Mouse (Mus musculus): ENCODE measurements around the gene Med12l. TPM values are rescaled to one million over a fixed set of nuclear protein-coding genes. Genes with fewer than 3 reads are reported as not detected.
"Not testable (repeated sequence)": the region's sequence is repeated elsewhere in the genome, so short reads cannot be mapped to it uniquely, and the experiment has no call there.

Med12l gene
- total RNA-seq, 2 experiments from 2014 or later = 11.2 to 14.4 TPM

GRCm38 (mm10) chr3:59140115-59140514 is 134.5 kb downstream of the Med12l start:
- DNase-seq = no peak

DNA sequence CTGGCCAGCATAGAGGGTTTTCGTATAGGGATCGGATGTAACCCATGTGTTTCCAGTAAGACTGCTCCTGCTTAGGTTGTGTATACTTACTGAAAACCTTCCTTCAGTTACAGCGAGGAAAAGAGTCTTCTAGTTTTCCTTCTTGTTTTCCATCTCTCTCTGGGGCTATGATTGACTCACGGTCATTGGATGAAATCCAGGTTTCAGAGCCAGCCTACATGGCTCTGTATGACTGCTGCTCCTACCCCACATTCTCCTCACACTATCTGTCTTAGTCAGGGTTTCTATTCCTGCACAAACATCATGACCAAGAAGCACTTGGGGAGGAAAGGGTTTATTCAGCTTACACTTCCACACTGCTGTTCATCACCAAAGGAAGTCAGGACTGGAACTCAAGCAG is 135.3 kb downstream of the Med12l start:
- not testable (repeated sequence) for DNase-seq

GRCm38 (mm10) chr3:59141507-59142305 is 136.1 kb downstream of the Med12l start:
- DNase-seq = no peak

- no peak for DNase-seq
Measured at GRCm38 (mm10) chr3:59145194-59145593, 139.6 kb downstream of the Med12l start.

GRCm38 (mm10) chr3:59149646-59150045 is 144.0 kb downstream of the Med12l start:
- no peak for DNase-seq

GRCm38 (mm10) chr3:59150624-59151023 is 145.0 kb downstream of the Med12l start:
- DNase-seq = no peak

DNA sequence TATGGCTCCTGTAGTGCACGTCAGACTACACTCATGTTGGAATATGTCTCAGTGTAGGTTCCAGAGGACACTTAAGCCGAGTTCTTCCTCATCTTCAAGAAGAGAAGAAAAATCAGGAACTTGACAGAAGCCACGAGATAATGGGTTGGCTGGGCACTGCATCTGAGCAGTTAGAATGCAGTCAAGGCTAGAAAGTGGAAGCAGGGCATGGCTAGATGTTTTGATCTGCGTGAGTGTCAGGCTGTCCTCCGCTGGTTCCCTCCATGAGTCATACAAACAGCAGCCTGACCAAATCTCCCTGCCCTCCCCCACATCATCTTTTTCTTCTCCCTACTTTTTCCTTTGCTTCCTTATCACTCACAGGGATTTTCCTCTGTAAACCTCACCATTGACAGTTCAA is 147.8 kb downstream of the Med12l start, which contains the start of gene P2ry14:
Gene P2ry14 (minus strand): TSS at position 195 of the 400 bp plus-strand sequence.
- DNase-seq = peak; percentile 42

DNA sequence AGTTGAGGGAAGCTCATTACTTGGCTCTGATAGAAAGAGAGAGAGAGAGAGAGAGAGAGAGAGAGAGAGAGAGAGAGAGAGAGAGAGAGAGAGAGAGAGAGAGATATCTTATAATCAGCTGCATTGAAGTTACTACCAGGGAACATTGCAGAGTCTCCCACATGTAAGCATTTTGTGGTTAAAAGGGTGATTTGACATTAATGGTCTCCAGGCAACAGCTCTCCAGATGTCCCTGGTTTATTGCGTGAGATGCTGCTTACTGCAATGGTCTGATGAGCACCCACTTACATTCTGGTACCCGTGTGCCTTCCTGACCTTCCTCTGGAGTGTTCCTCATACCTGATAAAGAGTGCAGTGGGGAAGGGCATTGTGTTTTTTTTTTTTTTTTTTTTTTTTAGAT is 149.3 kb downstream of the Med12l start:
- no peak for DNase-seq

- no peak for DNase-seq
Measured at GRCm38 (mm10) chr3:59155404-59155803, 149.8 kb downstream of the Med12l start.

DNA sequence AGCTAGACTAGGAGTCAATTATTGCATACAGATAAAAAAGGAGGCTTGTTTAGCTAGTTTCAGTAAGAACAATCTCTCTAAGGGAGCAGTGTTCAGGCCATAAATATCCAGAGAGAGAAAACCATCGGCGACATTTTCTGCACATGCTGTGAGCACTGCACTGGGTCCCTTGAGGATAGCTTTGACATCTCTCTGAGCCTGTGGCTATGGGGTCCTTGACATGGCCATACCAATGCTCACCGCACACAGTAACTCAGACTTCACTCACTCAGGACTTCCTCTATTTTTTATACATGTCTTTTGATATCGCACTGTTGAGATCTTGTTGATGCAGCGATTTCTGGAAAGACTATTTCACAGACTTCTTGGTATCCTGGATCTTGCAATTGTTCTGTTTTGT is 151.4 kb downstream of the Med12l start:
- no peak for DNase-seq

DNA sequence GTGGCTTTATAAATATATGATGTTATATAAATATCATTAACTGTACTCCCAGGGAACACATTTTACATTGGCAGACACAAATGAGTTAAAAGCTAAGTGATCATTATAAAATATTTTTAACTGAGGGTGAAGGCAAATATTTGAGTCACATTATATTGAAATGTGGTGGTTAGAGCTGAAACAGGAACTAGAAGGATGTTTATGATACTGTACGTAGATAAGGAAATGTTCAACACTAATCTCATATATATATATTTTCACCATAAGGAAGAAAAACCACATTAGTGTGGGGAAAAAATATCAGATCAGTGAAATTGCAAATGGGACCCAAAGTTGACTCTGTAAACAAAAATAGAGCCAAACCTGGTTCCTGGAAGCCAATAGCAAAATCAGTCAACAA is 154.8 kb downstream of the Med12l start:
- DNase-seq = no peak

DNA sequence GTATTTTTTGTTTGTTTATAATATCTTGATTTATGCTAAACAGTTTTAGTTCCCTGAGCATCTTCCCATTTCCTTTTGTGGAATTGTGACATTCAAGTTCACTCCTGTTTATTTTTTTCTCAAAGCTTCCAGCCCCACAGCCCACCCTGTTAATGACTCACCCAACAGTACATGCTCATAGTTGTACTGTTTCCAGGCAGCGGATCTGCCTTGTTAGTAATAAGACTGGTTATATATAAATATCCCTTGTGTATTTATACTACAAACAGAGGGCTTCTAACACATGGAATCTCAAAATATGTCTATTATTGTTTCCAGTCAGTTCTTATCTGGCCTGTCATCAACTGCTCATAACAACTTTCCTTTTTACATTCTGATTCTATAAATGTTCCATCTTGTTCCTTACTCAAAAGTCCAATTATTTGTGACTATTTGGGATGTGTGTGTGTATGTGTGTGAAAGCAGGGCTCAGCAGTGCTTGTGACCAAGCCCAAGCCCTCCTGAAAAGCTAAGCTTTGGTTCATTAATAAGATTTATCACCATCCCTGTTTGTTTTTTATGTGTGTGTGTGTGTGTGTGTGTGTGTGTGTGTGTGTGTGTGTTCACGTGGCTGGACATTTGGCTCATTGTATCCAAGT is 161.9 kb downstream of the Med12l start:
- DNase-seq = no peak

GRCm38 (mm10) chr3:59168476-59168875 is 162.9 kb downstream of the Med12l start:
- DNase-seq = no peak

GRCm38 (mm10) chr3:59169215-59169614 is 163.6 kb downstream of the Med12l start:
- no peak for DNase-seq

GRCm38 (mm10) chr3:59169921-59170627 is 164.4 kb downstream of the Med12l start:
- no peak for DNase-seq

GRCm38 (mm10) chr3:59174426-59175154 is 169.0 kb downstream of the Med12l start:
- DNase-seq = no peak

GRCm38 (mm10) chr3:59175234-59175633 is 169.6 kb downstream of the Med12l start:
- peak; percentile 58 for DNase-seq

DNA sequence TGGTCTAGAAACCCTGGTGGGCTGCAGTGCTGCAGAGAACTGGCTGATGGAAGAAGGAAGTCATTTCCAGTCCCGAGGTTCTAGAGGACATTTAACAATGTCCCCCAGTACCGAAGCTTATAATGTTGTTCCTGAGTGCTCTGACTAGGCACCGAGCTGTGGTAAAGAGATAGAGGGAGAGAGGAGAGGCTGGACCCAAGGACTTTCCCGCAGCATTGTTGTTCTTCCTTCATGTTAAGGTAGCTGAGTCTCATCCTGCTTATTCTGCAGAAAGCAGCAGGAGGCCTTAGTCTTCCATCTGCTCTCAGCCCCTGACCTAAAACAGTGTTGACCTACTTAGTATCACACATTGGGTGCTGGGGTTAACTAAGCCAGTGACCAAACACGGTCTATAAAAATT is 171.2 kb downstream of the Med12l start:
- no peak for DNase-seq

DNA sequence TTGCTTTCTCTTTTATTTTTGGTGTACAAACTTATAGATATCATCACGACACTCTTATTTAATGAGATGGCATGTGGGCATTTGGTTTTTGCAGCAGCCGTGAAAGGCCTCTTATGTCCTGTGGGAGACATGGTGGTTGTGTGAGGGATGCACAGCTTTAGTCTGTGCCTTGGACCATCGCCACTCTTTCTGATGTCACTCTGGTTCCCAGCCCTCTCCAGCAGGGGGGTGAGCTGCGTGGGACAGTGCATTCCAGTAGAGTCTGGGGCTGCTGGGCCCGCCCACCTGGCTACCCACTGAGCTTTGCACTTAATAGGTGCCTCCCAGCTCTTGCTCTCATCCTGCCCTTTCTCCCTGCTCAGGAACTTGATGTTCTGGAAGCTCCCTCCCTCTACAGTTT is 175.5 kb downstream of the Med12l start:
- no peak for DNase-seq

- DNase-seq = no peak
Measured at GRCm38 (mm10) chr3:59182129-59182528, 176.5 kb downstream of the Med12l start.

DNA sequence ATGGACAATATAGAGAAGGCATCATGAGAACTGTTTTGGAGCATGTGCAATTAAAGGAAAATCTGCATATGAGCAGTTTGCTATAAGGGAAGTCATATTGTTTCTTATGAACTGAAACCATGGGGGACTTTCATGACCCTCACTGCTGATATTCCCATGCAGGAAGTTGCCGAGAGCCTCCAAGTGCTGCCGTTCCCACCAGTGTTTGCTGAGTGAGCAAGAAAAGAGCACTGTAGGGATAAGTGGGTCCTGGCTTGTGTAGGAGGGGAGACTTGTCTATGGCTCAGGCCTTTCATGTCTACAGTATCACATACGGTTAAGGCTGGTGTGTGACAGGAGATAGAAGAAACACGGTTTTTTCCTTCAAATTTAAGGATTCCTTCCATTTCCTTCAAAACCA is 180.0 kb downstream of the Med12l start:
- no peak for DNase-seq

- DNase-seq = no peak
Measured at GRCm38 (mm10) chr3:59187336-59187735, 181.7 kb downstream of the Med12l start.
